ENCODE assay signal across 12 mouse cellular contexts in genomic region chr16:76510861-76511260, GRCm38 (mm10).
DNase-seq lines count a peak whose midpoint lies in the region; ATAC-seq and TF ChIP-seq lines count a peak whose summit lies in the region.
"Had no signal": no experiment of that assay in that cellular context is flagged by ENCODE, and none has a peak within 500 bp of the region (broad histone marks: within the 10 kb centered on the region; RNA-seq: fewer than 3 reads in every experiment).

No protein-coding gene starts in this region.

- TF ChIP-seq CTCF in kidney, postnatal 0 days (IDR thresholded peaks at IDR 0.05; ENCODE audit: low read depth) = no peak

- no peak overlapping the region for H3K27ac ChIP-seq in kidney, postnatal 0 days
- H3K27ac ChIP-seq: hindbrain, postnatal 0 days; liver, embryonic 15.5 days had no signal

- H3K36me3 ChIP-seq in kidney, postnatal 0 days (ENCODE audit: insufficient read depth, low read length) = no peaks in the 10 kb centered on the region
- H3K36me3 ChIP-seq: liver, embryonic 15.5 days had no signal

- H3K9me3 ChIP-seq in kidney, postnatal 0 days (replicated peaks; ENCODE audit: low read length) = no peaks in the 10 kb centered on the region
- H3K9me3 ChIP-seq: liver, embryonic 15.5 days had no signal

- H3K9ac ChIP-seq in kidney, postnatal 0 days (ENCODE audit: low read depth, low read length) = no peak overlapping the region
- H3K9ac ChIP-seq: liver, embryonic 15.5 days had no signal

- DNase-seq in kidney, postnatal 0 days (ENCODE audit: low spot score) = peak; percentile 5
- no peak for DNase-seq in kidney, postnatal 14 days
- DNase-seq in right cerebral cortex, adult 2 months (ENCODE audit: low spot score in 2 of 2) = peak; percentile 16 to 17
- no peak for DNase-seq in right cerebral cortex, postnatal 4 days
- DNase-seq in embryo, embryonic 11 days = no peak
- no peak for DNase-seq in B cell, adult 2 months
- DNase-seq: cerebellum, adult 9-10 months; heart, postnatal 14 days had no signal

- H3K27me3 ChIP-seq in kidney, postnatal 0 days (ENCODE audit: insufficient read depth, low read length) = no peaks in the 10 kb centered on the region
- H3K27me3 ChIP-seq: liver, embryonic 15.5 days had no signal

- 48% methylated on average over 8 of the region's 8 CpGs for WGBS in kidney, postnatal 0 days

- H3K4me3 ChIP-seq in kidney, postnatal 0 days (replicated peaks; ENCODE audit: low read depth, low read length) = no peak overlapping the region
- H3K4me3 ChIP-seq: liver, embryonic 15.5 days; myocyte had no signal

- no peaks in the 10 kb centered on the region for H3K4me1 ChIP-seq in kidney, postnatal 0 days (replicated peaks; ENCODE audit: insufficient read depth, low read length)
- H3K4me1 ChIP-seq: liver, embryonic 15.5 days had no signal

- no peak for ATAC-seq in kidney, postnatal 0 days (replicated peaks; ENCODE audit: low FRiP score, low read depth)
- peak; percentile 58 for ATAC-seq in granulocyte monocyte progenitor cell, adult 5-6 weeks (replicated peaks; ENCODE audit: poor library complexity, severe bottlenecking)
- ATAC-seq: hindbrain, postnatal 0 days had no signal

- no peak overlapping the region for H3K4me2 ChIP-seq in kidney, postnatal 0 days (ENCODE audit: low read length)
- H3K4me2 ChIP-seq: liver, embryonic 15.5 days had no signal

Comparison
In these comparisons a context has a peak if more than half of its experiments do, and no peak if none do; other contexts are left out.
1. DNase-seq: peak in kidney, postnatal 0 days (single experiment) and right cerebral cortex, adult 2 months (2 of 2); none in kidney, postnatal 14 days (single experiment), right cerebral cortex, postnatal 4 days (single experiment), embryo, embryonic 11 days (single experiment) and B cell, adult 2 months (0 of 2).